Mouse (Mus musculus): ENCODE results near the gene Sspn. TPM values are rescaled to one million over a fixed set of nuclear protein-coding genes. Genes with fewer than 3 reads are reported as not detected.

Sspn gene
- total RNA-seq, 2 experiments from 2014 or later = 136 to 145 TPM

DNA sequence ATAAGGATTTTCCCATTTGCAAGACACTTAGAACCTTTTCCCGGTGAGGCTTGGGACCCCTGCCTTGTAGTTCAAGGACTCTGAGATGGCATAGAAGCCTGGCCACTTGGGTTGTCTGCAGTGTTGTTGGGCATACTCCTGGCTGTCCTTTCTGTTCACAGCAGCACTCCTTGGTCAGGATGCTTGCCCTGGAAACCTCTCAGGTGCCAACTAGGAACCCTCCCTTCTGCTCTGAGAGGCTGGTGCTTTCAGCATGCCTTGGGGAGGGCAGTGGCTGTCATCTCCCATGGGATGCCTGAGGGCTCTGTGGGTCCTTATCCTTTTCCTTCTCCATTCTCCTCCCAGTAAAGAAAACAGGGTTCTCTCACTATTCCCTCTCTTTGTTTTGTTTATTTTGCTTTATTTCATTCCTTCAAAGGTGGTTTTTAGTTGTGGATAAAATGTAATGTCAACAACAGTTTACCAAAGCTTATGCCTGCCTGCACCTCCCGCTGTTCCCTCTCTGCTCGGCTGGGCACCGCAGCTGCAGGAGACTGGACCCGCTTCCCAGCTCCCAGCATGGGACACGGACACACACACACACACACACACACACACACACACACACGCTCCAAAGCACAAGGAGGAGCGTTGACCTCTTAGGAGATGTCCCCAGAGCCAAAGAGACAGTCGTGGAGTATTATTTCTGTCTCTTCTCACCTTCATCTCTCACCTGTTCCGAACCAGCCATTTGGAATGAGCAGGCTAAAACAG lies 77.9 kb downstream of the Sspn start:
- DNase-seq (ENCODE audit: low spot score) = no peak
- intact Hi-C loops (cut with DNase I) = no loop called here

DNA sequence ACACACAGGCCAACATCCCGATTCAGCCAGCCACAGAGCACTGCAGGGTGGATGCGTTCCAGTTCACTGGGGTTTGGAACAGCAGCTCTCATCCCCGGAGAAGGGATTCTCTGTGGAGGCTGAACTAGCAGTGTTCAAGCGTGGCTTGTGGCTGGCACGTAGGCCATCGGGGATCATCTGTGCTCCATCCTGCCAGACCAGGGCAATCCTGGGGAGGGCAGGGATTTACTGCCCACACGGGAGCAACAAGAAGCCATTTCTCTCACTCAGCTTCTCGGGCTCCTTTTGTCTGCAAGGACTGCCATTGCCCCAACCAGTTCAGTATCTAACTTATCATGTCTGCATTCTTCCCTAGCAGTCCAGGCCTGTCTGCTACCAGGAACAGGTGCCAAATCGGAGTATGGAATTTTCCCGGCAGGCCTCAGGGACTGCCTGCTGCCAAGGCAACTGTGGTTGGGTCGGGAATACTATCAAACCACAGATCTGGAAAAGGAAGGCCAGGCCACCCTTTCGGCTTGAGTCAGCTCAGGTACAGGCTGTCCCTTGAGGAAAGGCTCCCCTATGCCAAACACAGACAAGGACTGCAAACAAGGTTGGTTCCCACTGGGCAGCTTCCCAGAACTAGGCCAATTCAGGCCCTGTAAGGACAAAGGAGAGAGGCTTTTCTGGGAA lies 78.8 kb downstream of the Sspn start:
- peak; percentile 46 for DNase-seq (ENCODE audit: low spot score)
- intact Hi-C loops (cut with DNase I) = no loop called here

DNA sequence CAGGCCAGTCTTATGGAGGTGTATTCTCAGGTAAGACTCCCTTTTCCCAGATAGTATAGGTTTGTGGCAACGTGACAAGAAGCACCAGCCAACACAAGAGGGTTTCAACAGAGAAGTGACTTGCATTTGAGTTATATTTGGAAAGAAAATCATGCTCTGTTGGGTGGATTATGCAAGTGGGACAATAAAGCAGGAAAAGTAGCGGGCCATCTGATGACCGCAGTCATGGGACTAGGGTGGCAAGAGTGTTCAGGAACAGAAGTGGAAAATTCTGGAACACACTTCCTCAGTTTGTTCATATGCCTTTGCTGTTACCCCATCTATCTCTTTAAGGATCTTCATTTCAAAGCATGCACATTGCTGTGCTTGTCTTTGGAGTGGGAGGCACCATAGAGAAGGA lies 82.9 kb downstream of the Sspn start:
- intact Hi-C loops (cut with DNase I) = no loop called here

More for the DNA sequence above, 82.9 kb downstream of the Sspn start:
- DNase-seq (ENCODE audit: low spot score) = no peak

Other genes starting within 250 kb of the Sspn start
- 10 to 100 TPM; 56.4 to 56.8 TPM for gene Rassf8, start 184.9 kb upstream of the Sspn start, total RNA-seq (2021)
- gene Bhlhe41, start 66.1 kb upstream of the Sspn start, total RNA-seq (2021) = 10 to 100 TPM; 12.5 to 26.5 TPM

Measured in heart, postnatal 25 days (tissue).